In genomic region chr4:103358941-103359448, GRCm38 (mm10) we compare ENCODE assay signal across 14 mouse cellular contexts.
"Had no signal": no experiment of that assay in that cellular context is flagged by ENCODE, and none has a peak within 500 bp of the region (broad histone marks: within the 10 kb centered on the region; RNA-seq: fewer than 3 reads in every experiment).

No protein-coding gene starts in this region.

- H3K27me3 ChIP-seq: limb, embryonic 15.5 days; megakaryocyte, embryonic 14.5 days; neural tube, embryonic 13.5 days had no signal

- DNase-seq: kidney, adult 8-10 months; lung, postnatal 4 days; right cerebral cortex, adult 18-20 months; thymus, postnatal 14 days had no signal

- H3K4me1 ChIP-seq: limb, embryonic 15.5 days; neural tube, embryonic 13.5 days had no signal

- H3K4me3 ChIP-seq: left cerebral cortex, adult 2 months; limb, embryonic 15.5 days; megakaryocyte, embryonic 14.5 days; neural tube, embryonic 13.5 days had no signal

- H3K36me3 ChIP-seq: limb, embryonic 15.5 days; neural tube, embryonic 13.5 days had no signal

- ATAC-seq: intestine, embryonic 16.5 days; midbrain, embryonic 16.5 days had no signal

- H3K4me2 ChIP-seq: limb, embryonic 15.5 days; midbrain, embryonic 11.5 days; neural tube, embryonic 13.5 days had no signal

- H3K9me3 ChIP-seq: limb, embryonic 15.5 days; megakaryocyte, embryonic 14.5 days; neural tube, embryonic 13.5 days had no signal

- H3K27ac ChIP-seq: kidney, postnatal 0 days; left cerebral cortex, adult 2 months; limb, embryonic 15.5 days; liver, embryonic 14.5 days; neural tube, embryonic 13.5 days; stomach, postnatal 0 days had no signal

- H3K9ac ChIP-seq: limb, embryonic 15.5 days; liver, embryonic 14.5 days; neural tube, embryonic 13.5 days had no signal
